Mouse (Mus musculus): ENCODE data around the gene Mgat5b. TPM values are rescaled to one million over a fixed set of nuclear protein-coding genes. Genes with fewer than 3 reads are reported as not detected.

Gene Mgat5b
- polyA plus RNA-seq, 1 experiment from 2014 or later, result 6.6 TPM

GRCm38 (mm10) chr11:116996976-116997375 lies 78.3 kb downstream of the Mgat5b start:
- no peak overlapping the region for H3K9ac ChIP-seq (ENCODE audit: low read depth, low read length)
- ATAC-seq (ENCODE audit: low FRiP score) (no peak), DNase-seq (ENCODE audit: low spot score) (no peak)
- no peak overlapping the region for H3K27ac ChIP-seq (ENCODE audit: low read depth, low read length)
- H3K36me3 ChIP-seq (ENCODE audit: control insufficient read depth, insufficient read depth, low read length), result no peaks in the 10 kb centered on the region
- 53% methylated on average over 3 of the region's 3 CpGs for WGBS
- no peaks in the 10 kb centered on the region for H3K9me3 ChIP-seq (ENCODE audit: control insufficient read depth, low read length)
- H3K4me3 ChIP-seq (ENCODE audit: low read depth, low read length), result no peak overlapping the region
- H3K4me2 ChIP-seq (replicated peaks; ENCODE audit: low read depth, low read length), result no peak overlapping the region
- no peaks in the 10 kb centered on the region; the same call in 1 of the 2 replicates for H3K4me1 ChIP-seq (replicated peaks; ENCODE audit: control insufficient read depth, insufficient read depth, low read length)
- H3K27me3 ChIP-seq (ENCODE audit: control insufficient read depth, insufficient read depth, low read length), result no peaks in the 10 kb centered on the region; the same call in 1 of the 2 replicates

- no peak for ATAC-seq (ENCODE audit: low FRiP score)
- no peak overlapping the region for H3K9ac ChIP-seq (ENCODE audit: low read depth, low read length)
- no peaks in the 10 kb centered on the region for H3K36me3 ChIP-seq (ENCODE audit: control insufficient read depth, insufficient read depth, low read length)
These were observed 80.3 kb downstream of the Mgat5b start for GRCm38 (mm10) chr11:116998935-116999334.

GRCm38 (mm10) chr11:117000219-117000618 lies 81.6 kb downstream of the Mgat5b start:
- Histone ChIP-seq H3K4me2 (replicated peaks; ENCODE audit: low read depth, low read length) (no peak overlapping the region), H3K4me1 (replicated peaks; ENCODE audit: control insufficient read depth, insufficient read depth, low read length) (peaks cover 10% of the 10 kb centered on the region; the same call in 1 of the 2 replicates), H3K36me3 (ENCODE audit: control insufficient read depth, insufficient read depth, low read length) (no peaks in the 10 kb centered on the region), H3K27ac (ENCODE audit: low read depth, low read length) (no peak overlapping the region), H3K9me3 (ENCODE audit: control insufficient read depth, low read length) (no peaks in the 10 kb centered on the region), H3K9ac (ENCODE audit: low read depth, low read length) (no peak overlapping the region), H3K4me3 (ENCODE audit: low read depth, low read length) (no peak overlapping the region), H3K27me3 (ENCODE audit: control insufficient read depth, insufficient read depth, low read length) (no peaks in the 10 kb centered on the region)
- ATAC-seq (ENCODE audit: low FRiP score) (no peak), DNase-seq (ENCODE audit: low spot score) (no peak)
- 5% methylated on average over 3 of the region's 3 CpGs for WGBS

More at GRCm38 (mm10) chr11:116998935-116999334, 80.3 kb downstream of the Mgat5b start:
- Histone ChIP-seq H3K4me1 (replicated peaks; ENCODE audit: control insufficient read depth, insufficient read depth, low read length) (peaks cover 8% of the 10 kb centered on the region; the same call in 1 of the 2 replicates), H3K4me2 (replicated peaks; ENCODE audit: low read depth, low read length) (no peak overlapping the region), H3K27me3 (ENCODE audit: control insufficient read depth, insufficient read depth, low read length) (no peaks in the 10 kb centered on the region; the same call in 1 of the 2 replicates), H3K4me3 (ENCODE audit: low read depth, low read length) (no peak overlapping the region), H3K27ac (ENCODE audit: low read depth, low read length) (no peak overlapping the region), H3K9me3 (ENCODE audit: control insufficient read depth, low read length) (no peaks in the 10 kb centered on the region)
- no peak for DNase-seq (ENCODE audit: low spot score)
- whole genome bisulfite sequencing, result 97% methylated on average over 5 of the region's 5 CpGs

- ATAC-seq (ENCODE audit: low FRiP score) (no peak), DNase-seq (ENCODE audit: low spot score) (no peak)
- H3K4me2 ChIP-seq (replicated peaks; ENCODE audit: low read depth, low read length), result no peak overlapping the region
- 23% methylated on average over 4 of the region's 4 CpGs for WGBS
- no peaks in the 10 kb centered on the region for H3K36me3 ChIP-seq (ENCODE audit: control insufficient read depth, insufficient read depth, low read length)
- H3K4me1 ChIP-seq (replicated peaks; ENCODE audit: control insufficient read depth, insufficient read depth, low read length), result peaks cover 10% of the 10 kb centered on the region; the same call in 1 of the 2 replicates
- no peaks in the 10 kb centered on the region for H3K27me3 ChIP-seq (ENCODE audit: control insufficient read depth, insufficient read depth, low read length)
- H3K27ac ChIP-seq (ENCODE audit: low read depth, low read length), result no peak overlapping the region
- H3K9ac ChIP-seq (ENCODE audit: low read depth, low read length), result no peak overlapping the region
- no peak overlapping the region for H3K4me3 ChIP-seq (ENCODE audit: low read depth, low read length)
- no peaks in the 10 kb centered on the region for H3K9me3 ChIP-seq (ENCODE audit: control insufficient read depth, low read length)
These were observed 83.1 kb downstream of the Mgat5b start for GRCm38 (mm10) chr11:117001789-117002188.

- H3K36me3 ChIP-seq (ENCODE audit: control insufficient read depth, insufficient read depth, low read length), result no peaks in the 10 kb centered on the region
- H3K9me3 ChIP-seq (ENCODE audit: control insufficient read depth, low read length), result no peaks in the 10 kb centered on the region
- peak overlapping the region; percentile 70; the same call in 1 of the 2 replicates for H3K27ac ChIP-seq (ENCODE audit: low read depth, low read length)
- no peak overlapping the region for H3K4me3 ChIP-seq (ENCODE audit: low read depth, low read length)
- WGBS, result 30% methylated on average over 9 of the region's 9 CpGs
- peak overlapping the region; percentile 2; the same call in 1 of the 2 replicates for H3K4me2 ChIP-seq (replicated peaks; ENCODE audit: low read depth, low read length)
- H3K4me1 ChIP-seq (replicated peaks; ENCODE audit: control insufficient read depth, insufficient read depth, low read length), result peaks cover 10% of the 10 kb centered on the region; the same call in 1 of the 2 replicates
- DNase-seq (ENCODE audit: low spot score) (peak; percentile 66), ATAC-seq (ENCODE audit: low FRiP score) (no peak)
- H3K27me3 ChIP-seq (ENCODE audit: control insufficient read depth, insufficient read depth, low read length), result no peaks in the 10 kb centered on the region
- H3K9ac ChIP-seq (ENCODE audit: low read depth, low read length), result no peak overlapping the region
These were observed 84.8 kb downstream of the Mgat5b start for GRCm38 (mm10) chr11:117003503-117003902.

GRCm38 (mm10) chr11:117004277-117004676 lies 85.6 kb downstream of the Mgat5b start:
- ATAC-seq (ENCODE audit: low FRiP score) (no peak), DNase-seq (ENCODE audit: low spot score) (peak; percentile 36)
- H3K4me2 ChIP-seq (replicated peaks; ENCODE audit: low read depth, low read length), result peak overlapping the region; percentile 2; the same call in 1 of the 2 replicates
- H3K4me1 ChIP-seq (replicated peaks; ENCODE audit: control insufficient read depth, insufficient read depth, low read length), result peaks cover 10% of the 10 kb centered on the region; the same call in 1 of the 2 replicates
- H3K27ac ChIP-seq (ENCODE audit: low read depth, low read length), result peak overlapping the region; percentile 70
- 22% methylated on average over 9 of the region's 9 CpGs for WGBS
- H3K9me3 ChIP-seq (ENCODE audit: control insufficient read depth, low read length), result no peaks in the 10 kb centered on the region
- no peak overlapping the region for H3K9ac ChIP-seq (ENCODE audit: low read depth, low read length)
- H3K27me3 ChIP-seq (ENCODE audit: control insufficient read depth, insufficient read depth, low read length), result no peaks in the 10 kb centered on the region
- H3K36me3 ChIP-seq (ENCODE audit: control insufficient read depth, insufficient read depth, low read length), result no peaks in the 10 kb centered on the region
- no peak overlapping the region for H3K4me3 ChIP-seq (ENCODE audit: low read depth, low read length)

- 31% methylated on average over 4 of the region's 4 CpGs for WGBS
- Histone ChIP-seq H3K27me3 (ENCODE audit: control insufficient read depth, insufficient read depth, low read length) (no peaks in the 10 kb centered on the region), H3K4me1 (replicated peaks; ENCODE audit: control insufficient read depth, insufficient read depth, low read length) (no peaks in the 10 kb centered on the region), H3K9ac (ENCODE audit: low read depth, low read length) (no peak overlapping the region), H3K4me3 (ENCODE audit: low read depth, low read length) (no peak overlapping the region), H3K36me3 (ENCODE audit: control insufficient read depth, insufficient read depth, low read length) (no peaks in the 10 kb centered on the region), H3K4me2 (replicated peaks; ENCODE audit: low read depth, low read length) (no peak overlapping the region), H3K9me3 (ENCODE audit: control insufficient read depth, low read length) (no peaks in the 10 kb centered on the region), H3K27ac (ENCODE audit: low read depth, low read length) (no peak overlapping the region)
- DNase-seq (ENCODE audit: low spot score), result no peak
- no peak for ATAC-seq (ENCODE audit: low FRiP score)
These were observed 98.8 kb downstream of the Mgat5b start for GRCm38 (mm10) chr11:117017462-117017861.

GRCm38 (mm10) chr11:117018410-117018809 lies 99.7 kb downstream of the Mgat5b start:
- Histone ChIP-seq H3K4me1 (replicated peaks; ENCODE audit: control insufficient read depth, insufficient read depth, low read length) (no peaks in the 10 kb centered on the region), H3K4me2 (replicated peaks; ENCODE audit: low read depth, low read length) (no peak overlapping the region), H3K4me3 (ENCODE audit: low read depth, low read length) (no peak overlapping the region), H3K9ac (ENCODE audit: low read depth, low read length) (0 out of 2 replicates have a peak overlapping the region, but pooled peaks have one; percentile 21), H3K9me3 (ENCODE audit: control insufficient read depth, low read length) (no peaks in the 10 kb centered on the region), H3K36me3 (ENCODE audit: control insufficient read depth, insufficient read depth, low read length) (no peaks in the 10 kb centered on the region), H3K27ac (ENCODE audit: low read depth, low read length) (no peak overlapping the region), H3K27me3 (ENCODE audit: control insufficient read depth, insufficient read depth, low read length) (no peaks in the 10 kb centered on the region)
- DNase-seq (ENCODE audit: low spot score), result peak; percentile 88
- peak; percentile 51; the same call in 1 of the 2 replicates for ATAC-seq (ENCODE audit: low FRiP score)
- WGBS, result 8% methylated on average over 8 of the region's 8 CpGs

- no peak overlapping the region for H3K4me2 ChIP-seq (replicated peaks; ENCODE audit: low read depth, low read length)
- ATAC-seq (ENCODE audit: low FRiP score) (no peak), DNase-seq (ENCODE audit: low spot score) (no peak)
- no peak overlapping the region for H3K9ac ChIP-seq (ENCODE audit: low read depth, low read length)
- WGBS, result 85% methylated on average over 2 of the region's 2 CpGs
- H3K27ac ChIP-seq (ENCODE audit: low read depth, low read length), result no peak overlapping the region
- no peaks in the 10 kb centered on the region for H3K4me1 ChIP-seq (replicated peaks; ENCODE audit: control insufficient read depth, insufficient read depth, low read length)
- no peaks in the 10 kb centered on the region for H3K9me3 ChIP-seq (ENCODE audit: control insufficient read depth, low read length)
- H3K27me3 ChIP-seq (ENCODE audit: control insufficient read depth, insufficient read depth, low read length), result no peaks in the 10 kb centered on the region
- no peaks in the 10 kb centered on the region for H3K36me3 ChIP-seq (ENCODE audit: control insufficient read depth, insufficient read depth, low read length)
- H3K4me3 ChIP-seq (ENCODE audit: low read depth, low read length), result no peak overlapping the region
These were observed 102.4 kb downstream of the Mgat5b start for GRCm38 (mm10) chr11:117021026-117021425.
